Mouse (Mus musculus) testis, adult 2 months (tissue): ENCODE measurements around the gene Fchsd2. TPM values are rescaled to one million over a fixed set of nuclear protein-coding genes. Genes with fewer than 3 reads are reported as not detected.

Source experiments
- H3K27ac ChIP-seq: fragments of 200-500 bp; 2 replicates; pipeline ENCODE4 v1.5.1; 2012; ENCODE audit warnings: low read depth, low read length; ENCODE audit not compliant: control insufficient read depth, insufficient read depth
- H3K27me3 ChIP-seq: fragments of 200-500 bp; 2 replicates; pipeline ENCODE4 v1.6.1; 2012; ENCODE audit warnings: mild to moderate bottlenecking, low read length, moderate library complexity; ENCODE audit not compliant: control insufficient read depth, insufficient read depth
- H3K36me3 ChIP-seq: fragments of 200-500 bp; 2 replicates; pipeline ENCODE4 v1.6.1; 2012; ENCODE audit warnings: mild to moderate bottlenecking, low read length; ENCODE audit not compliant: control insufficient read depth, insufficient read depth
- H3K4me1 ChIP-seq: fragments of 200-500 bp; 2 replicates; pipeline ENCODE4 v1.6.1; 2012; ENCODE audit warnings: low read length; ENCODE audit not compliant: control insufficient read depth, insufficient read depth
- H3K4me3 ChIP-seq: fragments of 200-500 bp; 2 replicates; pipeline ENCODE4 v1.5.1; 2012; ENCODE audit warnings: low read depth, mild to moderate bottlenecking, low read length, moderate library complexity, mixed read lengths; ENCODE audit not compliant: control insufficient read depth
- CTCF ChIP-seq: fragments of 200-500 bp; IDR thresholded peaks from 2 replicates; pipeline ENCODE4 v1.5.1; 2012; ENCODE audit warnings: low read depth, mild to moderate bottlenecking, inconsistent platforms, low read length, moderate library complexity; ENCODE audit not compliant: control insufficient read depth, insufficient read depth, insufficient replicate concordance
- POLR2A ChIP-seq: fragments of 200-500 bp; IDR thresholded peaks from 2 replicates; pipeline ENCODE4 v1.6.1; 2012; ENCODE audit warnings: low read depth, mild to moderate bottlenecking, inconsistent platforms, low read length, moderate library complexity; ENCODE audit not compliant: control insufficient read depth
- polyA plus RNA-seq: library from polyadenylated mRNA; depleted of rRNA; stranded (reverse); fragments of >200 nt; gene quantifications from 2 replicates; pipeline ENCODE4 v1.2.3, GENCODE M21; 2012

Fchsd2 gene
- polyA plus RNA-seq, 1 experiment: 5.8 TPM

GRCm38 (mm10) chr7:101253071-101253470 lies 160.4 kb downstream of the Fchsd2 start:
- no peaks in the 10 kb centered on the region for H3K27me3 ChIP-seq
- TF ChIP-seq POLR2A (no peak), CTCF (no peak)
- peak overlapping the region; percentile 25; the same call in 1 of the 2 replicates for H3K4me3 ChIP-seq
- H3K36me3 ChIP-seq: no peaks in the 10 kb centered on the region
- peaks cover 2% of the 10 kb centered on the region; the same call in 1 of the 2 replicates for H3K4me1 ChIP-seq
- no peak overlapping the region for H3K27ac ChIP-seq

GRCm38 (mm10) chr7:101258482-101258881 lies 165.8 kb downstream of the Fchsd2 start:
- no peaks in the 10 kb centered on the region for H3K36me3 ChIP-seq

DNA sequence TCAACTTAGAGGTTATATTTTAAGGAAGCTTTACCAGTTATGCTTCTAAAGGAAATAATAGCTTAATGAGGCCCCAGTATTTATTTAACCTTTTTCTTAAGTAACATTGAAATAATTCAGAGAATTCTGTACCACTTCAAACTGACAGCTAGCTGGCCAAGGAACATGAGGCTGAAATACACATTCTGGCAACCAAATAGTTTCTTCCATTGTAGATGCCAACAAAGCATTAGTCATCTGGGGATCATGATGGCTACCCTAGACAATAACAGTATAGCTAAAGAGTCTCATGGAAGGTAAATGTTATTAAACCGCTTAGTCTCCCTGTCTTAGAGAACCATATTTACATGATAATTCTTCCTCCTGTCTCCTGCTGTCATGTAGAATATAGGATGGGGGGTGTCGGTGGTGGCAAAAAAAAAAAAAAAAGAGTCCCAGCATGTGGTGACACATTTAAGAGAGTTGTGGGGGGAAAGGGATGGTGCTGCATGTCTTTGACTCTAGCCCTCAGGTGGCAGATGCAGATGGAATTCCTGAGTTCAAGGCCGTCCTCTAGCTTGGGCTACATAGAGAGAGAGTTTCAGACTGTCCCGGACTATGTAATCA lies 169.4 kb downstream of the Fchsd2 start:
- Histone ChIP-seq H3K27me3 (no peaks in the 10 kb centered on the region), H3K4me1 (no peaks in the 10 kb centered on the region), H3K4me3 (no peak overlapping the region), H3K36me3 (no peaks in the 10 kb centered on the region), H3K27ac (no peak overlapping the region)
- TF ChIP-seq POLR2A: no peak
- no peak for TF ChIP-seq CTCF

More at GRCm38 (mm10) chr7:101258482-101258881, 165.8 kb downstream of the Fchsd2 start:
- peaks cover 2% of the 10 kb centered on the region; the same call in 1 of the 2 replicates for H3K4me1 ChIP-seq
- TF ChIP-seq POLR2A (no peak), CTCF (no peak)
- no peak overlapping the region for H3K4me3 ChIP-seq
- H3K27me3 ChIP-seq: no peaks in the 10 kb centered on the region
- H3K27ac ChIP-seq: no peak overlapping the region

- Histone ChIP-seq H3K27me3 (no peaks in the 10 kb centered on the region), H3K27ac (no peak overlapping the region), H3K36me3 (no peaks in the 10 kb centered on the region), H3K4me1 (no peaks in the 10 kb centered on the region), H3K4me3 (no peak overlapping the region)
- no peak for TF ChIP-seq CTCF
- no peak for TF ChIP-seq POLR2A
Observed at GRCm38 (mm10) chr7:101263511-101263910, 170.8 kb downstream of the Fchsd2 start.

GRCm38 (mm10) chr7:101267457-101268259 lies 175.0 kb downstream of the Fchsd2 start:
- Histone ChIP-seq H3K36me3 (no peaks in the 10 kb centered on the region), H3K27me3 (no peaks in the 10 kb centered on the region), H3K4me1 (no peaks in the 10 kb centered on the region), H3K27ac (no peak overlapping the region), H3K4me3 (no peak overlapping the region)
- TF ChIP-seq POLR2A: no peak

DNA sequence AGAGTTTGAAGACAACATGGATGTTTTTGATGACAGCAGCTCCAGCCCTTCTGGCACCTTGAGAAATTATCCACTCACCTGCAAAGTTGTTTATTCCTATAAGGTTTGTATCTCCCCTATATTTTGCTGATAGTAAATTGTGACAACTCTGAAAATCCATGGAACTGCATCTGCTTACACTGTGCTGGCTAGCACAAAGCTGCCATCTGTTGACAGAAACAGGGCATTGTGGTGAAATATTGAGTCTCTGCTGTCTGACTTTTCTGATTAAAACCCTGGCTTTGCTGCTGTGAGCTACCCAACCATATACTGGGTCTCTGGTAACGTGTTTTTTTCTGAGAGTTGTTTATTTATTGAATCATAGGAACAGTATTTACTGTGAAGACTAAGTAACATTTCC lies 178.9 kb downstream of the Fchsd2 start:
- Histone ChIP-seq H3K4me1 (no peaks in the 10 kb centered on the region), H3K27me3 (no peaks in the 10 kb centered on the region), H3K27ac (no peak overlapping the region), H3K4me3 (no peak overlapping the region), H3K36me3 (no peaks in the 10 kb centered on the region)
- no peak for TF ChIP-seq CTCF
- no peak for TF ChIP-seq POLR2A

- Histone ChIP-seq H3K36me3 (no peaks in the 10 kb centered on the region), H3K27me3 (no peaks in the 10 kb centered on the region)
- TF ChIP-seq POLR2A (no peak), CTCF (no peak)
Observed at GRCm38 (mm10) chr7:101272466-101273160, 179.9 kb downstream of the Fchsd2 start.

More at GRCm38 (mm10) chr7:101272466-101273160, 179.9 kb downstream of the Fchsd2 start:
- Histone ChIP-seq H3K27ac (no peak overlapping the region), H3K4me1 (no peaks in the 10 kb centered on the region), H3K4me3 (no peak overlapping the region)
